Mouse (Mus musculus): ENCODE measurements around the gene Fam189b. TPM values are rescaled to one million over a fixed set of nuclear protein-coding genes. Genes with fewer than 3 reads are reported as not detected.

The Fam189b gene
- polyA plus RNA-seq, 1 experiment, result 17.4 TPM

DNA sequence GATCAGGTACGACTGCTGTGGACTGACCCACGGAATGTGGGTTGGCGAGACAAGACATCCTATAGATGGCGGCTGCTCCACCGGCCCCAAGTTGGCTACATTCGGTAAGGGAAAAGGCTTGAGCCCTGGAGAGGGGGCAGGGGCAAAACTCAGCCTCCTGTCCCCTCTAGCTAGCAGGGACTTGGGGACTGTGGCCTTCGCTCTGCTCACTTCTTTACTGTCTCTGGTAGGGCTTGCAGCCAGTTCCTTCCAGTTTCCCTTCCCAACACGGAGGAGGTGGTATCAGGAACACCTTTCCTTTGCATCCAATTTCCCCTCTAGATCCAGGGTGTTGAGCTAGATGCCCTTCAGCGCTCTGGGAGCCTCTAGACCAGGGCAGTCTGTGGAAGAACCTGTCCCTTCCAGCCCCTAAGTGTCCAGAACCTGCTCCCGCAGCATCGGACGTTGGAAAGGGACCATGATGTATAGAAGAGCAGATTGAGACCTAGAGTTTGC, 42.4 kb downstream of the Fam189b start:
- TF ChIP-seq POLR2A (IDR thresholded peaks at IDR 0.05; ENCODE audit: borderline replicate concordance, low read depth, low read length) (no peak), CTCF (IDR thresholded peaks at IDR 0.05; ENCODE audit: low read depth, low read length) (no peak)
- Histone ChIP-seq H3K4me1 (ENCODE audit: control insufficient read depth, insufficient read depth, low read length) (peaks cover 5% of the 10 kb centered on the region; the same call in 1 of the 2 replicates), H3K27ac (ENCODE audit: insufficient read depth, low read depth, low read length) (no peak overlapping the region), H3K4me3 (ENCODE audit: insufficient read depth, low read length) (no peak overlapping the region)

DNA sequence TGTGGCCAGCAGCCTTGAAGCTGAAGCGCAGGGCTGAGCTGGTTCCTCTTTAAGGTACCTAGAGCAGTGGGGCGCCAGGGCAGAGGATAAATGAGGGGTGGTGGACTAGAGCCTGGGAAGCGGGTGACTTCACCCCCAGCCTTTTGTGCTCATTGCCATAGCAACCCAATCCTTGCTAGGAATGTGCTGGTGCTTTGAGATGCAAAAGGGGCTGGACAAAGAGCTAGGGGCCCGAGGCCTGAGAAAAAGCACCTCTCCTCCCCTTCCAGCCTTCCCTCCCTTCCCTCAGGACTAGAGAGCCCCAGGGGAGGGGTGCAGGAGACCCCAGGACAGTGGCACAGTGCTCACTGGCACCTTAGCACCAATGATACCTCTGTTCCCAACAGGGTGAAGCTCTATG, 43.0 kb downstream of the Fam189b start:
- Histone ChIP-seq H3K4me3 (ENCODE audit: insufficient read depth, low read length) (no peak overlapping the region), H3K27ac (ENCODE audit: insufficient read depth, low read depth, low read length) (no peak overlapping the region), H3K4me1 (ENCODE audit: control insufficient read depth, insufficient read depth, low read length) (peaks cover 5% of the 10 kb centered on the region; the same call in 1 of the 2 replicates)
- TF ChIP-seq CTCF (IDR thresholded peaks at IDR 0.05; ENCODE audit: low read depth, low read length) (no peak), POLR2A (IDR thresholded peaks at IDR 0.05; ENCODE audit: borderline replicate concordance, low read depth, low read length) (no peak)

DNA sequence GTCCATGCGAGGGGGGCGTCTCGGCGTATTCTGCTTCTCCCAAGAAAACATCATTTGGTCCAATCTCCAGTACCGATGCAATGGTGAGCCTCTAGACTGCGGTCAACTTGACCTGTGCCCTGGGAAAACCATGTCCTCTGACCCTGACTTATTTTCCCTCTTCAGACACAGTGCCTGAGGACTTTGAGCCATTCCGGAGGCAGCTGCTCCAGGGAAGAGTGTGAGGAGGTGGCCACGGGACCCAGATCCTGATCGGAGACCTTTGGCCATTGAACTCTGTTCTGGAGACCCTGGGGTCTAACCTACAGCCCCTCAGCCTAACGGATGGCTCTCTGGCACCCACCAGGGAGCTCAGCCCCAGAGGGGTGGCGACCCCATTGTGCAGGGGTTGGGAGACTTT, 43.4 kb downstream of the Fam189b start:
- TF ChIP-seq POLR2A (IDR thresholded peaks at IDR 0.05; ENCODE audit: borderline replicate concordance, low read depth, low read length) (no peak), CTCF (IDR thresholded peaks at IDR 0.05; ENCODE audit: low read depth, low read length) (no peak)
- H3K4me3 ChIP-seq (ENCODE audit: insufficient read depth, low read length), result no peak overlapping the region
- H3K27ac ChIP-seq (ENCODE audit: insufficient read depth, low read depth, low read length), result no peak overlapping the region
- H3K4me1 ChIP-seq (ENCODE audit: control insufficient read depth, insufficient read depth, low read length), result peaks cover 7% of the 10 kb centered on the region; the same call in 1 of the 2 replicates

DNA sequence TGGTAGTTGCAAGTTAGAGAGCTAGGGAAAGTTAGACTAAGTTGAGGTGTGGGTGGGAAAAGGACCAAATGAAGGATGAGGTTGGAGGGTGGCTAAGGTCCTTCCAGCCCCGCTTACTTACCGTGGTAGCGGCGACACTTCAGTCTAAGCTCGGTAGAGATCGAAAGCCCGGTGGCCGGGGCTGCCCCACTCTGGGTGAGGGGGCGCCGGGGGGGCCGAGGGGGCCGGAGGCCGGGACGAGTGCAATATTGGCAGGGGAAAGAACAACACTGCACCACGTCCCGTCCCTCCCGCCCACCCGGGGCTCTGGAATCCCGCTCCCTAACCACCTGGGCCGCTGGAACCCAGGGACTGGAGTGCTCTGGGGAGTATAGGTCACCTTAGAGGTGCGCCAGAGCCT, 44.0 kb downstream of the Fam189b start, which contains the start of gene Mtx1:
Gene Mtx1, minus strand, starts transcription at position 189 of the 400 bp plus-strand sequence.
- TF ChIP-seq CTCF (IDR thresholded peaks at IDR 0.05; ENCODE audit: low read depth, low read length) (no peak), POLR2A (IDR thresholded peaks at IDR 0.05; ENCODE audit: borderline replicate concordance, low read depth, low read length) (no peak)

DNA sequence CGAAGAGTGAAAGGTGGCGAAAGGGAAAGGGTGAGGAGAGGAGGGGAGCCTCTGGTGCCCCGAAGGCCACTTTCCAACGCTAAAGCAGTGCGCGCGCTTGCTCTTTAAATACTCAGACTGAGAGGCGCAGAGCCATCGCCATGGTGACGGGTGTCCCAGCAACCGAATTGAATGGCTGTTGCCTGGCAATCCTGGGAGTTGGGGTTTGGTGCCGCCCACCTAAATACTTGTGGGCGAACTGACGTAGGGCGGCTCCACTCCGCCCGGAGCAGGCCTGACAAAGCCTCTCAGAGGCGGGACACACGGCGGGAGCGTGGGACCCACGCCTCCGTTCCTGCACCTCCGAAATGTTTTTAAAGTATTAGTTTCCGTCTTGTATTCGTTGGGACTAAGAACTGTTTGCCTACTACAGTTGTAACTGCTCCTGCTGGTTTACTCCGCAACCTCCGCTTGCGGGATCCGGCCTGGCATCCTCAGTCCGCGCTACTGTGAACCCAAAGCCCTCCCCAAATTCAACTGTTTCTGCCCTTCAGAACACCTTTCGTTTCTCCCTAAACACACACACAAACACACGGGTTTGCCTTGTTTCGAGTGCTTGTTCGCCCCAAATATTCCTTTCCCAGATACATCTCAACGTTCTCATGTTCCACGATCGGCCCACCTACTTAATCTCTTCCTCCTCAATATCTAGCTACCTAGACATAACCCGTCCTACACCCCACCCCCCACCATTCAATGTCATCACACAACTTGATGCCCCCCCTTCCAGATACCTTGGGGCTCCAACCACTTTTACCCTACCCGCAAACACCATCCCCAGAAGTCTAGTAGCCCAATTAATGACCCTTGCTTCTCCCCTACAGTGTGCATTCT, 44.6 kb downstream of the Fam189b start:
- no peak overlapping the region for H3K27ac ChIP-seq (ENCODE audit: insufficient read depth, low read depth, low read length)
- no peak for TF ChIP-seq POLR2A (IDR thresholded peaks at IDR 0.05; ENCODE audit: borderline replicate concordance, low read depth, low read length)
- no peak for TF ChIP-seq CTCF (IDR thresholded peaks at IDR 0.05; ENCODE audit: low read depth, low read length)
- peaks cover 7% of the 10 kb centered on the region; the same call in 1 of the 2 replicates for H3K4me1 ChIP-seq (ENCODE audit: control insufficient read depth, insufficient read depth, low read length)
- H3K4me3 ChIP-seq (ENCODE audit: insufficient read depth, low read length), result peak overlapping the region; percentile 64

More for the DNA sequence above, 44.0 kb downstream of the Fam189b start, which contains the start of gene Mtx1:
- H3K27ac ChIP-seq (ENCODE audit: insufficient read depth, low read depth, low read length), result no peak within 1 kb of the TSS
- H3K4me3 ChIP-seq (ENCODE audit: insufficient read depth, low read length), result peak within 1 kb of the TSS; percentile 64
- H3K4me1 ChIP-seq (ENCODE audit: control insufficient read depth, insufficient read depth, low read length), result peaks cover 7% of the 10 kb centered on the region; the same call in 1 of the 2 replicates

DNA sequence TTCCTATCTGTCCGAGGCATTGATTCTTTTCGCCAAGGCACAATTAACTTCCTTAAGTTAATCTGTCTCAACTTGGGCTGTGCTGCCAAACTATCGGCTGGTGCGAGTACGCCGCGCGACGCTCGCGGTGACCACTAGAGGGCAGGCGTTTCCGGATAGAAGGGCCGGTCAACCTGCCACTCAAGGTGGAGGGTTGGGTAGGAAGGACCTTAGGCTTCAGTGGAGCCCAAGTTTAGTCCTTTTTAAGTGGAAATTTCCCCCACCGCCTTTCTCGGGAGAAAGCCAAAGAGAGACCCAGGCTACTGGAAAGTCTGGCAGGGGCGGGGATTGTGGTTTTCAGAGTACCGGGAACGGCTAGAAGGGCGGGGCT, 45.2 kb downstream of the Fam189b start:
- H3K27ac ChIP-seq (ENCODE audit: insufficient read depth, low read depth, low read length), result no peak overlapping the region
- H3K4me1 ChIP-seq (ENCODE audit: control insufficient read depth, insufficient read depth, low read length), result peaks cover 12% of the 10 kb centered on the region
- peak overlapping the region; percentile 64 for H3K4me3 ChIP-seq (ENCODE audit: insufficient read depth, low read length)
- TF ChIP-seq POLR2A (IDR thresholded peaks at IDR 0.05; ENCODE audit: borderline replicate concordance, low read depth, low read length) (no peak), CTCF (IDR thresholded peaks at IDR 0.05; ENCODE audit: low read depth, low read length) (peak; percentile 96)

DNA sequence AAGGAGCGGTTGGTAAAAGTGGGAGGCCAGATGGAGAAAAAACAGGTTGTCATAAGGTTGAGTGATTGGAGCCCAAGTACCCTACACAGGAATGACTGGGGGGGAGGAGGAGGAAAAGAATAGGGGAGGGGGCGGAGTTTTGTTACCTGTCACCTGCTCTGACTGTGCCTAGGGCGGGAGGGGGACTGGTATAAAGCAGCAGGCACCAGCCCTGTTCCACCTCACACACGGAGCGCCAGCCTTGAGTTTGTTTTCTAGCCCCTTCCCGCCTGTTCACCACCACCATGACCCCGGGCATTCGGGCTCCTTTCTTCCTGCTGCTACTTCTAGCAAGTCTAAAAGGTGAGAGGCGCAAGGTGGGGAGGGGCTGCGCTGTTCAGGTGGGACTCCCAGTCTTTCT, 45.9 kb downstream of the Fam189b start, which contains the start of gene Muc1:
Gene Muc1, plus strand, starts transcription at position 222 of the 400 bp plus-strand sequence.
- TF ChIP-seq CTCF (IDR thresholded peaks at IDR 0.05; ENCODE audit: low read depth, low read length), result no peak
- TF ChIP-seq POLR2A (IDR thresholded peaks at IDR 0.05; ENCODE audit: borderline replicate concordance, low read depth, low read length), result no peak
- H3K27ac ChIP-seq (ENCODE audit: insufficient read depth, low read depth, low read length), result no peak within 1 kb of the TSS

DNA sequence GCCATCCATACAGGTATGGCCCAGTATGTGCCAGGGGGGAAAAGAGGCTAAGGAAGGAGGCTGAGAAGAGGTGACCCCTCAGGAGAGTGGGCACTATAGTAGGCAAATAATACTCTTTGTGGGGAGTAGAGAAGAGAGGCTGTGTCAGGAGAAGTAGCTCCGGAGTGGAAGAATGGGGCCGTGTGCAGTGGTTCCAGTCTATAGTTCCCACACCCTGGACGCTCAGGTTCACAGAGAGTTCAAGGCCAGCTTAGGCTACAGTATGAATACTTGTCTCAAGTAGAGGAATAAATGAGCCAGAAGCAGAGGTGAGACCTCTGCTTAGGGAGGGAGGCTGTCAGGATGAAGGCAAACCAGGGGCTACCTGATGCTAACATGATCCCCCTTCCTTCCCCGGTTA, 46.3 kb downstream of the Fam189b start:
- H3K4me1 ChIP-seq (ENCODE audit: control insufficient read depth, insufficient read depth, low read length), result peaks cover 21% of the 10 kb centered on the region
- H3K4me3 ChIP-seq (ENCODE audit: insufficient read depth, low read length), result no peak overlapping the region
- TF ChIP-seq POLR2A (IDR thresholded peaks at IDR 0.05; ENCODE audit: borderline replicate concordance, low read depth, low read length), result no peak
- no peak overlapping the region for H3K27ac ChIP-seq (ENCODE audit: insufficient read depth, low read depth, low read length)

More for the DNA sequence above, 45.9 kb downstream of the Fam189b start, which contains the start of gene Muc1:
- peaks cover 17% of the 10 kb centered on the region for H3K4me1 ChIP-seq (ENCODE audit: control insufficient read depth, insufficient read depth, low read length)
- H3K4me3 ChIP-seq (ENCODE audit: insufficient read depth, low read length), result peak within 1 kb of the TSS; percentile 64

DNA sequence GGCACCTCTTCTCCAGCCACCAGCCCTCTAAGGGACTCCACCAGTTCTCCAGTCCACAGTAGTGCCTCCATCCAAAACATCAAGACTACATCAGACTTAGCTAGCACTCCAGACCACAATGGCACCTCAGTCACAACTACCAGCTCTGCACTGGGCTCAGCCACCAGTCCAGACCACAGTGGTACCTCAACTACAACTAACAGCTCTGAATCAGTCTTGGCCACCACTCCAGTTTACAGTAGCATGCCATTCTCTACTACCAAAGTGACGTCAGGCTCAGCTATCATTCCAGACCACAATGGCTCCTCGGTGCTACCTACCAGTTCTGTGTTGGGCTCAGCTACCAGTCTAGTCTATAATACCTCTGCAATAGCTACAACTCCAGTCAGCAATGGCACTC, 47.6 kb downstream of the Fam189b start:
- Histone ChIP-seq H3K4me3 (ENCODE audit: insufficient read depth, low read length) (no peak overlapping the region), H3K27ac (ENCODE audit: insufficient read depth, low read depth, low read length) (no peak overlapping the region), H3K4me1 (ENCODE audit: control insufficient read depth, insufficient read depth, low read length) (peaks cover 25% of the 10 kb centered on the region)
- no peak for TF ChIP-seq CTCF (IDR thresholded peaks at IDR 0.05; ENCODE audit: low read depth, low read length)
- no peak for TF ChIP-seq POLR2A (IDR thresholded peaks at IDR 0.05; ENCODE audit: borderline replicate concordance, low read depth, low read length)

DNA sequence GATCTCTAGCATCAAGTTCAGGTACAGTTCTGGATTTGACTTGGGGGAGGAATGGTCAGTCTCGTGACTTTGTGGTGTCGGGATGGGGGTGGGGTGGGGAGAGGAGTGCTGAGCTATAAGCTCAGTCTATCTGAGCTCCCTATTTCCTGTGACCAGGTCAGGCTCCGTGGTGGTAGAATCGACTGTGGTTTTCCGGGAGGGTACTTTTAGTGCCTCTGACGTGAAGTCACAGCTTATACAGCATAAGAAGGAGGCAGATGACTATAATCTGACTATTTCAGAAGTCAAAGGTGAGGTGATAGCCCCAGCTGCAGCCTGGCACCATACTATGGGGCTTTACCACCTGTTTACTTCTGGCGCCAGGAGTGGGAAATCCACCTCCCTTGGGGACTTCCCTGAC, 48.4 kb downstream of the Fam189b start:
- no peak overlapping the region for H3K4me3 ChIP-seq (ENCODE audit: insufficient read depth, low read length)
- H3K27ac ChIP-seq (ENCODE audit: insufficient read depth, low read depth, low read length), result no peak overlapping the region
- H3K4me1 ChIP-seq (ENCODE audit: control insufficient read depth, insufficient read depth, low read length), result peaks cover 25% of the 10 kb centered on the region
- no peak for TF ChIP-seq CTCF (IDR thresholded peaks at IDR 0.05; ENCODE audit: low read depth, low read length)
- TF ChIP-seq POLR2A (IDR thresholded peaks at IDR 0.05; ENCODE audit: borderline replicate concordance, low read depth, low read length), result no peak
